Mouse (Mus musculus): Measurements from ENCODE around the gene Spr. TPM values are rescaled to one million over a fixed set of nuclear protein-coding genes. Genes with fewer than 3 reads are reported as not detected.

Gene Spr
- 1.2 TPM for polyA plus RNA-seq (2014; fragmentation: Illumina TruSeq; extraction: RNeasy Lipid Tissue Mini Kit (QIAGEN cat#74804); ENCODE audit: low read depth, low replicate concordance)

GRCm38 (mm10) chr6:85137217-85138035 is at the start of gene Spr:
Spr (minus strand) TSS chr6:85137766.

Other genes starting within 250 kb of the Spr start
- 50.9 TPM for gene Exoc6b, start 68.3 kb downstream of the Spr start, polyA plus RNA-seq (2014; fragmentation: Illumina TruSeq; extraction: RNeasy Lipid Tissue Mini Kit (QIAGEN cat#74804); ENCODE audit: low read depth, low replicate concordance)
- not detected for gene Emx1, start 49.7 kb upstream of the Spr start, polyA plus RNA-seq (2014; fragmentation: Illumina TruSeq; extraction: RNeasy Lipid Tissue Mini Kit (QIAGEN cat#74804); ENCODE audit: low read depth, low replicate concordance)
- 3.2 TPM for gene Sfxn5, start 195.7 kb upstream of the Spr start, polyA plus RNA-seq (2014; fragmentation: Illumina TruSeq; extraction: RNeasy Lipid Tissue Mini Kit (QIAGEN cat#74804); ENCODE audit: low read depth, low replicate concordance)
- gene Rab11fip5, start 236.9 kb upstream of the Spr start, polyA plus RNA-seq (2014; fragmentation: Illumina TruSeq; extraction: RNeasy Lipid Tissue Mini Kit (QIAGEN cat#74804); ENCODE audit: low read depth, low replicate concordance), result 4.0 TPM